Mouse (Mus musculus): ENCODE measurements around the gene Ephb2. TPM values are rescaled to one million over a fixed set of nuclear protein-coding genes. Genes with fewer than 3 reads are reported as not detected.

Ephb2 gene
- polyA plus RNA-seq, 1 experiment = 0.49 TPM

- H3K4me3 ChIP-seq (ENCODE audit: control insufficient read depth, low read depth, low read length) = no peak overlapping the region
- TF ChIP-seq CTCF (IDR thresholded peaks at IDR 0.05; ENCODE audit: control insufficient read depth, insufficient read depth, insufficient replicate concordance, low read depth, low read length) (no peak), POLR2A (IDR thresholded peaks at IDR 0.05; ENCODE audit: control insufficient read depth, low read depth, low read length) (no peak)
- no peak overlapping the region for H3K27ac ChIP-seq (ENCODE audit: control insufficient read depth, insufficient read depth, low read depth, low read length)
- no peaks in the 10 kb centered on the region; the same call in 1 of the 2 replicates for H3K4me1 ChIP-seq (ENCODE audit: control insufficient read depth, insufficient read depth, low read length)
- no peaks in the 10 kb centered on the region for H3K36me3 ChIP-seq (ENCODE audit: control insufficient read depth, insufficient read depth, low read length)
- no peaks in the 10 kb centered on the region for H3K27me3 ChIP-seq (ENCODE audit: control insufficient read depth, insufficient read depth, low read length)
These were observed 170.7 kb downstream of the Ephb2 start for GRCm38 (mm10) chr4:136665068-136665467.

GRCm38 (mm10) chr4:136657914-136658313 lies 177.9 kb downstream of the Ephb2 start:
- TF ChIP-seq POLR2A (IDR thresholded peaks at IDR 0.05; ENCODE audit: control insufficient read depth, low read depth, low read length) (no peak), CTCF (IDR thresholded peaks at IDR 0.05; ENCODE audit: control insufficient read depth, insufficient read depth, insufficient replicate concordance, low read depth, low read length) (no peak)
- no peaks in the 10 kb centered on the region for H3K36me3 ChIP-seq (ENCODE audit: control insufficient read depth, insufficient read depth, low read length)
- H3K4me3 ChIP-seq (ENCODE audit: control insufficient read depth, low read depth, low read length) = no peak overlapping the region
- H3K27me3 ChIP-seq (ENCODE audit: control insufficient read depth, insufficient read depth, low read length) = no peaks in the 10 kb centered on the region
- H3K4me1 ChIP-seq (ENCODE audit: control insufficient read depth, insufficient read depth, low read length) = no peaks in the 10 kb centered on the region
- no peak overlapping the region for H3K27ac ChIP-seq (ENCODE audit: control insufficient read depth, insufficient read depth, low read depth, low read length)

- Histone ChIP-seq H3K27me3 (ENCODE audit: control insufficient read depth, insufficient read depth, low read length) (no peaks in the 10 kb centered on the region), H3K27ac (ENCODE audit: control insufficient read depth, insufficient read depth, low read depth, low read length) (no peak overlapping the region), H3K4me1 (ENCODE audit: control insufficient read depth, insufficient read depth, low read length) (peaks cover 3% of the 10 kb centered on the region), H3K36me3 (ENCODE audit: control insufficient read depth, insufficient read depth, low read length) (no peaks in the 10 kb centered on the region), H3K4me3 (ENCODE audit: control insufficient read depth, low read depth, low read length) (no peak overlapping the region)
- TF ChIP-seq CTCF (IDR thresholded peaks at IDR 0.05; ENCODE audit: control insufficient read depth, insufficient read depth, insufficient replicate concordance, low read depth, low read length) = no peak
- TF ChIP-seq POLR2A (IDR thresholded peaks at IDR 0.05; ENCODE audit: control insufficient read depth, low read depth, low read length) = no peak
These were observed 182.0 kb downstream of the Ephb2 start for GRCm38 (mm10) chr4:136653692-136654234.

- H3K4me1 ChIP-seq (ENCODE audit: control insufficient read depth, insufficient read depth, low read length) = peaks cover 3% of the 10 kb centered on the region
- TF ChIP-seq CTCF (IDR thresholded peaks at IDR 0.05; ENCODE audit: control insufficient read depth, insufficient read depth, insufficient replicate concordance, low read depth, low read length) (no peak), POLR2A (IDR thresholded peaks at IDR 0.05; ENCODE audit: control insufficient read depth, low read depth, low read length) (no peak)
- H3K27ac ChIP-seq (ENCODE audit: control insufficient read depth, insufficient read depth, low read depth, low read length) = no peak overlapping the region
- H3K27me3 ChIP-seq (ENCODE audit: control insufficient read depth, insufficient read depth, low read length) = no peaks in the 10 kb centered on the region
- H3K4me3 ChIP-seq (ENCODE audit: control insufficient read depth, low read depth, low read length) = no peak overlapping the region
- H3K36me3 ChIP-seq (ENCODE audit: control insufficient read depth, insufficient read depth, low read length) = no peaks in the 10 kb centered on the region
These were observed 182.8 kb downstream of the Ephb2 start for GRCm38 (mm10) chr4:136653019-136653418.

- Histone ChIP-seq H3K4me3 (ENCODE audit: control insufficient read depth, low read depth, low read length) (no peak overlapping the region), H3K27me3 (ENCODE audit: control insufficient read depth, insufficient read depth, low read length) (no peaks in the 10 kb centered on the region), H3K27ac (ENCODE audit: control insufficient read depth, insufficient read depth, low read depth, low read length) (no peak overlapping the region), H3K36me3 (ENCODE audit: control insufficient read depth, insufficient read depth, low read length) (no peaks in the 10 kb centered on the region), H3K4me1 (ENCODE audit: control insufficient read depth, insufficient read depth, low read length) (peaks cover 3% of the 10 kb centered on the region)
- TF ChIP-seq CTCF (IDR thresholded peaks at IDR 0.05; ENCODE audit: control insufficient read depth, insufficient read depth, insufficient replicate concordance, low read depth, low read length) = no peak
- no peak for TF ChIP-seq POLR2A (IDR thresholded peaks at IDR 0.05; ENCODE audit: control insufficient read depth, low read depth, low read length)
These were observed 183.3 kb downstream of the Ephb2 start for GRCm38 (mm10) chr4:136652528-136652910.

- Histone ChIP-seq H3K27me3 (ENCODE audit: control insufficient read depth, insufficient read depth, low read length) (no peaks in the 10 kb centered on the region), H3K36me3 (ENCODE audit: control insufficient read depth, insufficient read depth, low read length) (no peaks in the 10 kb centered on the region), H3K4me1 (ENCODE audit: control insufficient read depth, insufficient read depth, low read length) (peaks cover 3% of the 10 kb centered on the region), H3K4me3 (ENCODE audit: control insufficient read depth, low read depth, low read length) (no peak overlapping the region), H3K27ac (ENCODE audit: control insufficient read depth, insufficient read depth, low read depth, low read length) (no peak overlapping the region)
- TF ChIP-seq CTCF (IDR thresholded peaks at IDR 0.05; ENCODE audit: control insufficient read depth, insufficient read depth, insufficient replicate concordance, low read depth, low read length) (no peak), POLR2A (IDR thresholded peaks at IDR 0.05; ENCODE audit: control insufficient read depth, low read depth, low read length) (no peak)
These were observed 183.8 kb downstream of the Ephb2 start for GRCm38 (mm10) chr4:136651882-136652527.

- H3K36me3 ChIP-seq (ENCODE audit: control insufficient read depth, insufficient read depth, low read length) = no peaks in the 10 kb centered on the region
- H3K4me1 ChIP-seq (ENCODE audit: control insufficient read depth, insufficient read depth, low read length) = peaks cover 3% of the 10 kb centered on the region
- no peak overlapping the region for H3K27ac ChIP-seq (ENCODE audit: control insufficient read depth, insufficient read depth, low read depth, low read length)
- TF ChIP-seq CTCF (IDR thresholded peaks at IDR 0.05; ENCODE audit: control insufficient read depth, insufficient read depth, insufficient replicate concordance, low read depth, low read length) (peak; percentile 91; the same call in 1 of the 2 replicates), POLR2A (IDR thresholded peaks at IDR 0.05; ENCODE audit: control insufficient read depth, low read depth, low read length) (no peak)
- no peaks in the 10 kb centered on the region for H3K27me3 ChIP-seq (ENCODE audit: control insufficient read depth, insufficient read depth, low read length)
- no peak overlapping the region for H3K4me3 ChIP-seq (ENCODE audit: control insufficient read depth, low read depth, low read length)
These were observed 184.4 kb downstream of the Ephb2 start for GRCm38 (mm10) chr4:136651357-136651811.

Data from testis, adult 2 months (tissue).